In genomic region chr11:80490831-80491230, GRCm38 (mm10) we compare ENCODE assay signal across 17 mouse cellular contexts. TPM values are rescaled to one million over a fixed set of nuclear protein-coding genes. Genes with fewer than 3 reads are reported as not detected.
A peak's percentile ranks its signal among the peaks of the same experiment; 100 is the strongest.
DNase-seq lines count a peak whose midpoint lies in the region; ATAC-seq and TF ChIP-seq lines count a peak whose summit lies in the region.
"Had no signal": no experiment of that assay in that cellular context is flagged by ENCODE, and none has a peak within 500 bp of the region (broad histone marks: within the 10 kb centered on the region; RNA-seq: fewer than 3 reads in every experiment).

No protein-coding gene starts in this region.

- 0 out of 2 replicates have a peak overlapping the region, but pooled peaks have one; percentile 42 for H3K27ac ChIP-seq in hindbrain, embryonic 10.5 days
- H3K27ac ChIP-seq in hindbrain, embryonic 11.5 days (ENCODE audit: low read depth, low read length): no peak overlapping the region
- no peak overlapping the region; the same call in 1 of the 2 replicates for H3K27ac ChIP-seq in lung, embryonic 16.5 days (ENCODE audit: low read length)
- no peak overlapping the region for H3K27ac ChIP-seq in stomach, postnatal 0 days (replicated peaks)
- H3K27ac ChIP-seq: gastrocnemius, adult 2 months; liver, embryonic 12.5 days had no signal

- H3K4me2 ChIP-seq in hindbrain, embryonic 11.5 days (replicated peaks; ENCODE audit: low read depth, low read length): no peak overlapping the region
- no peak overlapping the region for H3K4me2 ChIP-seq in lung, embryonic 16.5 days (ENCODE audit: low read depth, low read length)
- no peak overlapping the region for H3K4me2 ChIP-seq in stomach, postnatal 0 days (replicated peaks; ENCODE audit: low read depth)
- H3K4me2 ChIP-seq: liver, embryonic 12.5 days had no signal

- H3K4me3 ChIP-seq in hindbrain, embryonic 10.5 days: no peak overlapping the region
- H3K4me3 ChIP-seq in hindbrain, embryonic 11.5 days (ENCODE audit: low read depth, low read length): no peak overlapping the region
- no peak overlapping the region for H3K4me3 ChIP-seq in lung, embryonic 16.5 days (ENCODE audit: low read length)
- no peak overlapping the region for H3K4me3 ChIP-seq in stomach, postnatal 0 days (ENCODE audit: low read depth, low read length)
- H3K4me3 ChIP-seq: gastrocnemius, adult 2 months; liver, embryonic 12.5 days had no signal

- DNase-seq in hindbrain, embryonic 10.5 days (ENCODE audit: low spot score): no peak
- no peak for DNase-seq in hindbrain, embryonic 11.5 days (ENCODE audit: low spot score)
- no peak for DNase-seq in lung, adult 18-20 months
- peak; percentile 19 for DNase-seq in fat pad, adult 2 months (ENCODE audit: extremely low read depth, low read depth, low spot score)
- no peak for DNase-seq in stomach, postnatal 0 days (ENCODE audit: low spot score)
- DNase-seq: adrenal gland, adult 8-10 months; cerebellum, adult 8-10 months; gastrocnemius, adult 2 months; kidney, postnatal 10 days; right cerebral cortex, postnatal 14 days had no signal

- 69% methylated on average over 10 of the region's 10 CpGs for WGBS in hindbrain, embryonic 10.5 days
- WGBS in hindbrain, embryonic 11.5 days: 72% methylated on average over 10 of the region's 10 CpGs
- 55% methylated on average over 10 of the region's 10 CpGs for WGBS in lung, embryonic 16.5 days
- 68% methylated on average over 10 of the region's 10 CpGs for WGBS in stomach, postnatal 0 days

- no peaks in the 10 kb centered on the region for H3K36me3 ChIP-seq in hindbrain, embryonic 10.5 days
- no peaks in the 10 kb centered on the region for H3K36me3 ChIP-seq in hindbrain, embryonic 11.5 days (ENCODE audit: control insufficient read depth, insufficient read depth, low read length)
- H3K36me3 ChIP-seq in lung, embryonic 16.5 days (ENCODE audit: control insufficient read depth, insufficient read depth, low read length): no peaks in the 10 kb centered on the region
- H3K36me3 ChIP-seq in stomach, postnatal 0 days (ENCODE audit: control insufficient read depth, insufficient read depth, low read length): no peaks in the 10 kb centered on the region
- H3K36me3 ChIP-seq: G1E; liver, embryonic 12.5 days had no signal

- no peak for TF ChIP-seq CTCF in stomach, postnatal 0 days (IDR thresholded peaks at IDR 0.05; ENCODE audit: low read depth)

- no peak for ATAC-seq in hindbrain, embryonic 11.5 days (ENCODE audit: low FRiP score)
- ATAC-seq in lung, embryonic 16.5 days (ENCODE audit: low read depth): peak; percentile 49
- 0 out of 2 replicates have a peak, but pooled peaks have one; percentile 32 for ATAC-seq in stomach, postnatal 0 days (ENCODE audit: low FRiP score, low TSS enrichment)
- ATAC-seq in cerebellum, adult (ENCODE audit: insufficient number of reproducible peaks, low FRiP score, low TSS enrichment): no peak
- ATAC-seq: forebrain, embryonic 16.5 days; hindbrain, embryonic 16.5 days; liver, embryonic 12.5 days; midbrain, embryonic 16.5 days had no signal

- no peak overlapping the region for H3K9ac ChIP-seq in hindbrain, embryonic 11.5 days (ENCODE audit: low read depth, low read length)
- H3K9ac ChIP-seq in lung, embryonic 16.5 days (ENCODE audit: low read length): no peak overlapping the region
- H3K9ac ChIP-seq in stomach, postnatal 0 days (ENCODE audit: low read length): no peak overlapping the region
- H3K9ac ChIP-seq: liver, embryonic 12.5 days had no signal

- no peak for TF ChIP-seq EP300 in stomach, postnatal 0 days (optimal IDR thresholded peaks at IDR 0.05)

- no peaks in the 10 kb centered on the region for H3K9me3 ChIP-seq in hindbrain, embryonic 10.5 days
- no peaks in the 10 kb centered on the region for H3K9me3 ChIP-seq in hindbrain, embryonic 11.5 days (ENCODE audit: control insufficient read depth, low read length)
- no peaks in the 10 kb centered on the region for H3K9me3 ChIP-seq in lung, embryonic 16.5 days (ENCODE audit: control insufficient read depth, low read length)
- H3K9me3 ChIP-seq in stomach, postnatal 0 days (ENCODE audit: control insufficient read depth, low read length): no peaks in the 10 kb centered on the region
- H3K9me3 ChIP-seq: G1E; liver, embryonic 12.5 days had no signal

- H3K4me1 ChIP-seq in hindbrain, embryonic 10.5 days (replicated peaks): peaks cover 47% of the 10 kb centered on the region
- H3K4me1 ChIP-seq in hindbrain, embryonic 11.5 days (replicated peaks; ENCODE audit: control insufficient read depth, insufficient read depth, low read length): no peaks in the 10 kb centered on the region; the same call in 1 of the 2 replicates
- peaks cover 23% of the 10 kb centered on the region for H3K4me1 ChIP-seq in lung, embryonic 16.5 days (replicated peaks; ENCODE audit: control insufficient read depth, insufficient read depth, low read length)
- no peaks in the 10 kb centered on the region; the same call in 1 of the 2 replicates for H3K4me1 ChIP-seq in stomach, postnatal 0 days (replicated peaks; ENCODE audit: control insufficient read depth, insufficient read depth)

- H3K27me3 ChIP-seq in hindbrain, embryonic 10.5 days (ENCODE audit: insufficient read depth, poor library complexity, severe bottlenecking): peaks cover 3% of the 10 kb centered on the region; the same call in 1 of the 2 replicates
- H3K27me3 ChIP-seq in hindbrain, embryonic 11.5 days (ENCODE audit: control insufficient read depth, insufficient read depth, low read length): no peaks in the 10 kb centered on the region
- H3K27me3 ChIP-seq in lung, embryonic 16.5 days (ENCODE audit: control insufficient read depth, insufficient read depth, low read depth, low read length): no peaks in the 10 kb centered on the region
- no peaks in the 10 kb centered on the region for H3K27me3 ChIP-seq in stomach, postnatal 0 days (ENCODE audit: control insufficient read depth, insufficient read depth, low read length)
- H3K27me3 ChIP-seq: liver, embryonic 12.5 days had no signal

RNA-seq across cellular contexts. Expression of gene Cdk5r1, which starts 14.0 kb away (rescaled TPM):
- 7.0 and 18.0 TPM in 2 replicates for polyA plus RNA-seq in hindbrain, embryonic 10.5 days (2016; fragmentation: Nextera tagmentation; extraction: Ambion mirVana)
- 21.5 and 23.7 TPM in 2 replicates for polyA plus RNA-seq in hindbrain, embryonic 11.5 days (2014; fragmentation: Nextera tagmentation; extraction: Ambion mirVana)
- polyA plus RNA-seq in lung, embryonic 16.5 days (2015; fragmentation: Nextera tagmentation; extraction: Ambion mirVana): 0.67 and 0.79 TPM in 2 replicates
- polyA plus RNA-seq in stomach, postnatal 0 days (2015; fragmentation: Nextera tagmentation; extraction: Ambion mirVana): 0.57 and 0.75 TPM in 2 replicates

Comparison
In these comparisons a context has a peak if more than half of its experiments do, and no peak if none do; other contexts are left out.
1. ATAC-seq: peak in lung, embryonic 16.5 days (single experiment) and stomach, postnatal 0 days (single experiment); none in hindbrain, embryonic 11.5 days (single experiment) and cerebellum, adult (single experiment).